Mouse (Mus musculus): ENCODE data around the gene Tcirg1. TPM values are rescaled to one million over a fixed set of nuclear protein-coding genes. Genes with fewer than 3 reads are reported as not detected.

Tcirg1 gene
- polyA plus RNA-seq, 1 experiment from 2014 or later, result 18.7 TPM

DNA sequence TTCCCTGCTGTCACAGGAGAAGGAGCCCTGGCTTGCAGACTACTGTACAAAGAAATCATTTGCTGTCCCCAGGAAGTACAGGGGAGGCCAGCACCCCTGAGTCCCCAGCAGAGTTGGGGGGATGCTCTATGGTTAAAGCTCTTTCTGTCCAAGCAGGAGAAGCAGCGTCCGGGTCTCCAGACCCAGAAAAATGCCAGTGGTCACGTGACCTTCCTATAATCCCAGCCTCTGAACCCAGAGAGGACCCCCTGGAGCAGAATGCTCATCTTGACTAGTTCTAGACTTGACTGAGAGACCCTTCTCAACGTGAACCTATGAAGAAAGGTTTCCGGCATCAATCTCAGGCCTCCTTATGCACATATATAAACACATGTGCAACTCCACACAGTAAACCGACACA is 18.9 kb upstream of the Tcirg1 start:
- Histone ChIP-seq H3K27me3 (no peaks in the 10 kb centered on the region), H3K9ac (replicated peaks) (no peak overlapping the region), H3K36me3 (no peaks in the 10 kb centered on the region), H3K27ac (replicated peaks) (no peak overlapping the region), H3K9me3 (no peaks in the 10 kb centered on the region), H3K4me1 (peaks cover 6% of the 10 kb centered on the region; the same call in 1 of the 2 replicates), H3K4me2 (replicated peaks) (no peak overlapping the region), H3K4me3 (no peak overlapping the region)
- no peak for ATAC-seq (ENCODE audit: low FRiP score, low read depth)
- 75% methylated on average over 6 of the region's 6 CpGs for WGBS

DNA sequence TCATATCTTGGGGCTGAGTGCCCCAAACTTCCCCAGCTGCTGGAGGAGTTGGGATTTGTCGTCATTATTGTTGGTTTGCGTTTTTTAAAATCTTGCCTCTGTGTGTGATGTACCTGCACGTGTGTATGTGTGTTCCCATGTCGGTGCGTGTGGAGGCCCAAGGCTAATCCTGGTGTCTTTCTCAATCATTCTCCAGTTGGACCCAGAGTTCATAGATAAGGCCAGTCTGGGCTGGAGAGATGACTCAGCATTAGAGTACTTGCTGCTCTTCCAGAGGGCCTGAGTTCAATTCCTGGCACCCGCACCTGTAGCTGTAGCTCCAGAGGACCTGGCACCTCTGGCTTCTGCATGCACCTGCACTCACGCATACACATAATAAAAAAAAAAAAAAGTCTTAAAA is 17.9 kb upstream of the Tcirg1 start:
- Histone ChIP-seq H3K9me3 (no peaks in the 10 kb centered on the region), H3K27ac (replicated peaks) (no peak overlapping the region), H3K4me1 (peaks cover 6% of the 10 kb centered on the region; the same call in 1 of the 2 replicates), H3K36me3 (no peaks in the 10 kb centered on the region), H3K4me3 (no peak overlapping the region), H3K9ac (replicated peaks) (no peak overlapping the region), H3K4me2 (replicated peaks) (no peak overlapping the region), H3K27me3 (no peaks in the 10 kb centered on the region)
- ATAC-seq (ENCODE audit: low FRiP score, low read depth), result no peak
- WGBS, result 91% methylated on average over 7 of the region's 7 CpGs

DNA sequence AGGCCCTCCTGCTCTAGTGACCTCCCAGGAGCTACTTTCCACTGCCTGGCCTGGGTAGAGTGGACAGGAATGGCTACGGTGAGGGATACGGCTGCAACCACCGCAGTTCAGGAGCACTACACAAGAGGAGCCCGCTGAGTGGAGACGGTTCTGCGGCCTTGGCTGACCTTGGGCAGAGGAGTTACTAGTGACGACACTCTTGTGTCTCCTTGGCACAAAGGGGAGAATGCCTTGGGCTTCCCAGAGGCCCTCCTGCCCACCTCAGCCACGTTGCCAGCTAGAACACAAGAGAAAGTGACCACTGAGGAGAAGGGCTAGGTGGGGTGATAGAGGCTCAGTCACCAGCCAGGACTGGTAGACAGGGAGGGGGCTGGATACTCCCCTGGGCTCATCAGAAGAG is 17.3 kb upstream of the Tcirg1 start:
- Histone ChIP-seq H3K4me1 (peaks cover 2% of the 10 kb centered on the region; the same call in 1 of the 2 replicates), H3K4me3 (no peak overlapping the region), H3K9ac (replicated peaks) (no peak overlapping the region), H3K27me3 (no peaks in the 10 kb centered on the region), H3K4me2 (replicated peaks) (no peak overlapping the region), H3K9me3 (no peaks in the 10 kb centered on the region), H3K27ac (replicated peaks) (no peak overlapping the region), H3K36me3 (no peaks in the 10 kb centered on the region)
- ATAC-seq (ENCODE audit: low FRiP score, low read depth), result no peak
- WGBS, result 74% methylated on average over 8 of the region's 8 CpGs

DNA sequence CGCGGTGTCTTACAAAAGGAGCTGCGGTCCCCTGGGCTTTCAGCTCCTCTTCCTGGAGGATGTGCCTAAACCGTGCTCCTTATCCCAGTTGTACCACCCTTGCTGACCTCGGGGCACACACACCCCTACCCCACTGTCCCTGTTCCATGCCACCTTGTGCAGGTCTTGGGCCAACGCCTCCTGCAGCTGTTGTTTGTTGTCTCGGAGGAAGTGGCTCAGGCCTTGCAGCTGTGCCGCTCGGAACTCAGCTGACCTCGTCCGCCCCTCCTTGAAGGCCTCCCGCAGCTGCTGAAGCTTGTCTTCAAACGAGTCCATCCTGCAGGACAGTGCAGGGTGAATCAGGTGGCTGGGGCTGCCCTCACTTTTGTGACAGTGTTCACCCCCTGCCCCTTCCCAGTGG is 16.7 kb upstream of the Tcirg1 start:
- H3K27me3 ChIP-seq, result no peaks in the 10 kb centered on the region
- no peak overlapping the region for H3K9ac ChIP-seq (replicated peaks)
- no peaks in the 10 kb centered on the region for H3K9me3 ChIP-seq
- H3K36me3 ChIP-seq, result no peaks in the 10 kb centered on the region
- ATAC-seq (ENCODE audit: low FRiP score, low read depth), result no peak
- H3K27ac ChIP-seq (replicated peaks), result no peak overlapping the region
- no peak overlapping the region for H3K4me3 ChIP-seq
- WGBS, result 56% methylated on average over 13 of the region's 13 CpGs
- H3K4me2 ChIP-seq (replicated peaks), result no peak overlapping the region
- H3K4me1 ChIP-seq, result no peaks in the 10 kb centered on the region

DNA sequence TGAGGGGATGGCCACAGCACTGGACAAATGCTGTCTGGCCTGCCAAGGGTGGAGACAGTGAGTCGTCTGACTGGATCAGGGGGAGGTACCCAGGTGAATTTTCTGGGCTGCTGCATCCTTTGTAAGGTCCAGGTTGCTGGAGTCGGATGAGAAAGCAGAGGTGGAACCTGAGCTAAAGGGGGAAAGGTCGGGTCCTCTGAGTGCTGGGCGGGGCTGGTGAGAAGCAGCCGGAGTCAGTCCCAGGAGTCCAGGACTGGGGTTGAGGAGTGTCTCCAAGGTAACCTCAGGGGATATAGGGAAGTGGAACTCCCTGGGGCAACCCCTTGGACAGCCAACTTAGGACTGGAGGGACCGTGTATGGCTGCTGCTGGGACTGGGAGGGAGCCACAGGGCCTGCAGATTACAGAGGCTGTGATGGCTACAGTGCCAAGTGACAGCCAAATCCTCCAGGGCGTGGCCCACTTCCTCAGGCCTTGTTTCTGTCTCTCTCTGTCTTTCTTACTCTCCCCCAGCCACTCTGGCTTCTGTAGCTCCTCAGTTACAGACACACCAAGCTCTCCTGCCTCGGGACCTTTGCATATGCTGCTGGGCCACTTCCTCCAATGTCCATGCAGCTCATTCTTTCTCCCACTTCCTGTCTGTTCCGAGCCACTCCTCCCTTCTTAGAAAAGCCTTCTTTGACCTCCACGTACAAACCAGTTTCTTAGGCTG is 15.9 kb upstream of the Tcirg1 start:
- H3K9ac ChIP-seq (replicated peaks), result no peak overlapping the region; the same call in 1 of the 2 replicates
- whole genome bisulfite sequencing, result 63% methylated on average over 10 of the region's 10 CpGs
- no peak for ATAC-seq (ENCODE audit: low FRiP score, low read depth)
- no peaks in the 10 kb centered on the region for H3K36me3 ChIP-seq
- H3K4me3 ChIP-seq, result no peak overlapping the region
- no peaks in the 10 kb centered on the region for H3K9me3 ChIP-seq
- H3K4me1 ChIP-seq, result no peaks in the 10 kb centered on the region
- H3K27ac ChIP-seq (replicated peaks), result no peak overlapping the region
- H3K4me2 ChIP-seq (replicated peaks), result no peak overlapping the region
- no peaks in the 10 kb centered on the region for H3K27me3 ChIP-seq

DNA sequence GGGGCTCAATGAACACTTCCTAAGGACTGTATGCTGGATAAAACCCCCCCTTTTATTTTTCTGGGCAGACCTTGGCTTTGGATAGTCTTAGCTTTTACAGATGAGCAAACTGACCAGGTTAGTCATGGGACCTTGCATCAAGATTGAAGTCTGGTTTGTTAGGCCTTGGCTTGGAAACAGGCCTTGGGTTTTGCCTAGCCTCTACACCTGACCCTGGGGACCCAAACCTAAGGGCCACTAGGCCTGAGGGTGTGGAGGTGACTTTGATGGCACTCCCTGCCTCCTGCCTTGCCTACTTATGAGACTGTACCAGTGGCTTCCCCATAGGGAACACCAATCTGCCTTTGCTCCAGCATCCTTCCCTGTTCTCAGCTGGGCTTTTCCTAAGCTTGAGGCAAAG is 13.0 kb upstream of the Tcirg1 start:
- H3K4me1 ChIP-seq, result no peaks in the 10 kb centered on the region
- no peaks in the 10 kb centered on the region for H3K27me3 ChIP-seq
- no peaks in the 10 kb centered on the region for H3K9me3 ChIP-seq
- no peak for ATAC-seq (ENCODE audit: low FRiP score, low read depth)
- no peak overlapping the region for H3K9ac ChIP-seq (replicated peaks)
- H3K36me3 ChIP-seq, result no peaks in the 10 kb centered on the region
- no peak overlapping the region for H3K27ac ChIP-seq (replicated peaks)
- H3K4me3 ChIP-seq, result no peak overlapping the region
- H3K4me2 ChIP-seq (replicated peaks), result no peak overlapping the region

DNA sequence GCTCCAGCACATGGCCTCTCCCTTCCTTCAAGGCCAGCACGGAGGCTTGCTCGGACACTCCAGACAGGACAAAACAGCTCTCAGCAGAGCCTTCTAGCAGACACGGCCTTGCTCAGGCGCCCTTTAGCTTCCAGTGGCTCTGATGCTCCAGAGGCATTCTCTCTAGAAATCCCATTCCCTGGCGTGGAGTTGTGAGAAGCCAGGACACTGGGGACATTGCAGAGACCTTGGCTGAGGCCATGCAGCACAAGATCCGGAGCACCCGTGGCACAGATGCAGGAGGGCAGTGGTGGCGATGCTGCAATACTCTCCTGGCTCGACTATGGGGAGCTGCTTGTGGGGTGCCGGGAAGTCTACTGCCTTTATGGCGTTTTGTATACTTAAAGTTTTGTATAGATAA is 9.8 kb upstream of the Tcirg1 start:
- Histone ChIP-seq H3K9me3 (no peaks in the 10 kb centered on the region), H3K27ac (replicated peaks) (no peak overlapping the region), H3K4me3 (no peak overlapping the region), H3K4me2 (replicated peaks) (no peak overlapping the region), H3K36me3 (no peaks in the 10 kb centered on the region), H3K27me3 (no peaks in the 10 kb centered on the region), H3K9ac (replicated peaks) (no peak overlapping the region), H3K4me1 (peaks cover 14% of the 10 kb centered on the region)
- 79% methylated on average over 11 of the region's 11 CpGs for WGBS
- ATAC-seq (ENCODE audit: low FRiP score, low read depth), result no peak

DNA sequence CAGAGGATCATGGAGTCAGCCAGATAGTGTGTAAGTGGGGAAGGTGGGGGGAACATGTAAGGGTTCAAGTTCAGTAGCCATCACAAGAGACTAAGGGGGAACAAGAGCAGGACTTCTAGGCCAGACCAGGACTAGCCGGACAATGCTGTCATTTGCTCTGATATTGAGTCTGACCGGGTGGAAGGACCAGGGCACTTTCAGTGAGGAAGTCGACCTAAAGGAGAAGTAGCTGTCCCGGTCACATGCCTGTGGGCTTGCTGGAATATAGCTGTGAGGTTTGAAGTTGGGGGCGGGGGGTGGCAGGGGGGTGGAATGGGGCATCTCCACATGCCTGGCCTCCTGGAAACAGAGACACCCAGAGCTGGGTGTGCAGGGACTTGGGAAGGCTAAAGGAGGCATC is 7.6 kb upstream of the Tcirg1 start:
- Histone ChIP-seq H3K4me1 (peaks cover 17% of the 10 kb centered on the region), H3K4me3 (no peak overlapping the region), H3K4me2 (replicated peaks) (no peak overlapping the region), H3K9ac (replicated peaks) (no peak overlapping the region), H3K27me3 (no peaks in the 10 kb centered on the region), H3K36me3 (peaks cover 18% of the 10 kb centered on the region), H3K9me3 (no peaks in the 10 kb centered on the region), H3K27ac (replicated peaks) (no peak overlapping the region)
- no peak for ATAC-seq (ENCODE audit: low FRiP score, low read depth)
- WGBS, result 92% methylated on average over 5 of the region's 5 CpGs

DNA sequence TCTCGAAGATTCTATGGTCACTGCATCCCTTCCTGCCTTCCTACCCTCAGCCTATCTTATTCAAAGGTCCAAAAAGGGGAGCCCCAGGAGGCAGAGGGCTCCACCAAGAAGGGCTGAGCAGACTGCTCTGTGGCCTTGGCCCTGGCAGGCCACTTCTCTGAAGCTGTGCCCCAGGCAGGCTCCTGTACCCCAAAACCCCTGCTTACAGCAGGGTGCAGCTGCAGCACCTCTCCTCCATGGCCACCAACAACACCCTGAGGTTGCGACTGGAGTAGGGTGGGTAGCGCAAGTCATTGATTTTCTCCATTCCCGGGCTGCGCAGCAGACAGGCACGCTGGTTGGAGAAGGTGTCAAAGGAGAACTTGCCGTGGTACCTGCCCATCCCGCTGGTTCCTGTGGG is 6.8 kb upstream of the Tcirg1 start:
- peaks cover 26% of the 10 kb centered on the region for H3K36me3 ChIP-seq
- peak overlapping the region; percentile 74 for H3K4me2 ChIP-seq (replicated peaks)
- H3K4me3 ChIP-seq, result peak overlapping the region; percentile 72
- peak overlapping the region; percentile 61; the same call in 1 of the 2 replicates for H3K9ac ChIP-seq (replicated peaks)
- no peak for ATAC-seq (ENCODE audit: low FRiP score, low read depth)
- no peaks in the 10 kb centered on the region for H3K27me3 ChIP-seq
- peaks cover 17% of the 10 kb centered on the region for H3K4me1 ChIP-seq
- 90% methylated on average over 8 of the region's 8 CpGs for WGBS
- no peaks in the 10 kb centered on the region for H3K9me3 ChIP-seq
- no peak overlapping the region for H3K27ac ChIP-seq (replicated peaks)

DNA sequence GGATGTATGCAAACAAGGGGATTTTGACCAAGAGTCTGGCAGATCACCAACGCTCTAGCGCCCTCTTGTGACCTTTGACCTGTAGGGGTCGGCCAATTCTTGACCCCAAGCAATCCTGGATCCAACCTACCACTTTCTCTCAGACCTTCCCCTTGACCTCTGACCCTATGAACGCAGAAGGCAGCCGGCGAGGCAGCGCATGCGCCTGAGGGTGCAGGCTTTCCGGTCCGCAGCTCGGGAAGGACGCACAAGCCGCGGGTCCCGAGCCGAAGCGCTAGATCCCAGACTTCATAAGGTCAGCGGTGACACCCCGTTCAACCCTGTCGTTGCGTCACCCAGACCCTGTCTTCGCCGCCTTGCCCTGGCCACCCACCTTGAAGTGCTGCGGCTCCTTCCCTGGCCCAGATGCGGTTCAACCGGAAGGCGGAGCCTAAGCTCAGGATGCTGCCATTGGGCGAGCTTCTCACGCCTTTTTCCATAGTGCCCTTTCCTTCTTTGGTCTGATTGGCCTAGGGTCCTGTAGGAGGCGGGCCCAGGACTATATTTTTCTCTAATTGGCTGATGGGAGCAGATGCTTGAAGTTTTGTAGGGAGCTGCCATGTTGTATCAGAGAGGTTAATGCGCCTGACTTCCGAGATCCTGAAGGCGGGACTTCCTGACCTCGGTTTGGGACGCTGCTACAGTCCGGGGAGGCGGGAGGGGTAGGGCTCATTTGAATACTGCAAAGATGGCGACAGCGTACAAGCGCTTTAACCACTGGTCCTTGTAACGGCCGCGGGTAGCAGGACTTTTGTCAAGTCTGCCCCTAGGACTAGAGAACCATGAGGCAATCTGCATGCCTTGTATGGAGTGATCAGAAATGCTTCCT is 5.6 kb upstream of the Tcirg1 start, which contains the start of gene Ndufs8:
Gene Ndufs8, minus strand, starts transcription at position 438 of the 868 bp plus-strand sequence.
- under 1% methylated on average over 43 of the region's 43 CpGs for WGBS

DNA sequence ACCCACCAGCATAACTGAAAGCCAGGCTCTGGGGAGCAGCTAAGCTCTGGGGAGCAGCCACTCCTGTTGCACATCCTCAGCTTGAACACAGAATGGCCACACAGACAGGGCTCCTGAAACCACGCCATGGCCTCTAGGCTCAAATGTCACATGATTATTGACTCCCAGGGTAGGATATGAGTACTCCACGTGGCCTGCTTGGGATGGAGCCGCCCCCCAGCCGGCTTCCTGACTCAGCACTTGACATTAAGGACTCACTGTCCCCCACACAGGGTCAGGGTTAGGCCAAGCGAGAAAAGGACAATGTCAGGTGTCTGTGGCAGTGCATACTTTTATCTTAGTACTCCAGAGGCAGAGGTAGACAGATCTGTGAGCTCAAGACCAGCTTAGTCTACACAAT is 3.3 kb upstream of the Tcirg1 start:
- Histone ChIP-seq H3K9me3 (no peaks in the 10 kb centered on the region), H3K4me2 (replicated peaks) (no peak overlapping the region), H3K27me3 (peaks cover 19% of the 10 kb centered on the region), H3K4me3 (no peak overlapping the region), H3K27ac (replicated peaks) (no peak overlapping the region), H3K9ac (replicated peaks) (no peak overlapping the region), H3K4me1 (peaks cover 32% of the 10 kb centered on the region), H3K36me3 (peaks cover 33% of the 10 kb centered on the region)
- ATAC-seq (ENCODE audit: low FRiP score, low read depth), result no peak
- 87% methylated on average over 5 of the region's 5 CpGs for WGBS

More for the DNA sequence above, 5.6 kb upstream of the Tcirg1 start, which contains the start of gene Ndufs8:
- peak within 1 kb of the TSS; percentile 78 for H3K27ac ChIP-seq (replicated peaks)
- H3K9me3 ChIP-seq, result no peaks in the 10 kb centered on the region
- peak within 1 kb of the TSS; percentile 72 for H3K4me3 ChIP-seq
- H3K27me3 ChIP-seq, result peaks cover 1% of the 10 kb centered on the region; the same call in 1 of the 2 replicates
- peaks cover 33% of the 10 kb centered on the region for H3K36me3 ChIP-seq
- ATAC-seq (ENCODE audit: low FRiP score, low read depth), result peak; percentile 98
- peak within 1 kb of the TSS; percentile 74 for H3K4me2 ChIP-seq (replicated peaks)
- peaks cover 17% of the 10 kb centered on the region for H3K4me1 ChIP-seq
- H3K9ac ChIP-seq (replicated peaks), result peak within 1 kb of the TSS; percentile 61
